Mouse (Mus musculus): ENCODE measurements around the gene Ntpcr. TPM values are rescaled to one million over a fixed set of nuclear protein-coding genes. Genes with fewer than 3 reads are reported as not detected.

Gene Ntpcr
- polyA plus RNA-seq, 1 experiment from 2014 or later: 12.2 TPM

- ATAC-seq (ENCODE audit: low read depth): no peak
- H3K36me3 ChIP-seq (ENCODE audit: control insufficient read depth, insufficient read depth): no peaks in the 10 kb centered on the region
- WGBS (ENCODE audit: insufficient replicate concordance): 89% methylated on average over 4 of the region's 4 CpGs
- no peak overlapping the region for H3K4me3 ChIP-seq (ENCODE audit: low read depth, low read length)
- no peaks in the 10 kb centered on the region for H3K9me3 ChIP-seq (replicated peaks; ENCODE audit: control insufficient read depth, low read length)
- no peak overlapping the region for H3K9ac ChIP-seq (ENCODE audit: low read depth, low read length)
- no peak overlapping the region for H3K4me2 ChIP-seq (ENCODE audit: low read depth, low read length)
- H3K27me3 ChIP-seq (ENCODE audit: control insufficient read depth, insufficient read depth, low read depth, low read length): no peaks in the 10 kb centered on the region
- H3K27ac ChIP-seq (ENCODE audit: low read length): no peak overlapping the region
- H3K4me1 ChIP-seq (ENCODE audit: control insufficient read depth, low read depth, low read length): peaks cover 2% of the 10 kb centered on the region
Measured at GRCm38 (mm10) chr8:125738956-125739355, 9.2 kb downstream of the Ntpcr start.

- WGBS (ENCODE audit: insufficient replicate concordance): 83% methylated on average over 10 of the region's 10 CpGs
- Histone ChIP-seq H3K4me2 (ENCODE audit: low read depth, low read length) (no peak overlapping the region), H3K36me3 (ENCODE audit: control insufficient read depth, insufficient read depth) (no peaks in the 10 kb centered on the region), H3K9me3 (replicated peaks; ENCODE audit: control insufficient read depth, low read length) (no peaks in the 10 kb centered on the region), H3K9ac (ENCODE audit: low read depth, low read length) (no peak overlapping the region), H3K27me3 (ENCODE audit: control insufficient read depth, insufficient read depth, low read depth, low read length) (no peaks in the 10 kb centered on the region), H3K4me1 (ENCODE audit: control insufficient read depth, low read depth, low read length) (no peaks in the 10 kb centered on the region), H3K27ac (ENCODE audit: low read length) (no peak overlapping the region), H3K4me3 (ENCODE audit: low read depth, low read length) (no peak overlapping the region)
- ATAC-seq (ENCODE audit: low read depth): no peak
Measured at GRCm38 (mm10) chr8:125740655-125741054, 10.9 kb downstream of the Ntpcr start.

GRCm38 (mm10) chr8:125741377-125741776 lies 11.6 kb downstream of the Ntpcr start:
- 58% methylated on average over 5 of the region's 5 CpGs for WGBS (ENCODE audit: insufficient replicate concordance)
- ATAC-seq (ENCODE audit: low read depth): no peak
- no peaks in the 10 kb centered on the region for H3K27me3 ChIP-seq (ENCODE audit: control insufficient read depth, insufficient read depth, low read depth, low read length)
- H3K9me3 ChIP-seq (replicated peaks; ENCODE audit: control insufficient read depth, low read length): no peaks in the 10 kb centered on the region
- no peak overlapping the region for H3K4me3 ChIP-seq (ENCODE audit: low read depth, low read length)
- no peaks in the 10 kb centered on the region for H3K4me1 ChIP-seq (ENCODE audit: control insufficient read depth, low read depth, low read length)
- no peak overlapping the region for H3K9ac ChIP-seq (ENCODE audit: low read depth, low read length)
- H3K27ac ChIP-seq (ENCODE audit: low read length): no peak overlapping the region
- no peaks in the 10 kb centered on the region for H3K36me3 ChIP-seq (ENCODE audit: control insufficient read depth, insufficient read depth)
- no peak overlapping the region for H3K4me2 ChIP-seq (ENCODE audit: low read depth, low read length)

- no peak for ATAC-seq (ENCODE audit: low read depth)
- 28% methylated on average over 2 of the region's 2 CpGs for WGBS (ENCODE audit: insufficient replicate concordance)
- Histone ChIP-seq H3K4me1 (ENCODE audit: control insufficient read depth, low read depth, low read length) (no peaks in the 10 kb centered on the region), H3K9ac (ENCODE audit: low read depth, low read length) (no peak overlapping the region), H3K36me3 (ENCODE audit: control insufficient read depth, insufficient read depth) (no peaks in the 10 kb centered on the region), H3K27ac (ENCODE audit: low read length) (no peak overlapping the region), H3K9me3 (replicated peaks; ENCODE audit: control insufficient read depth, low read length) (no peaks in the 10 kb centered on the region), H3K4me2 (ENCODE audit: low read depth, low read length) (no peak overlapping the region), H3K27me3 (ENCODE audit: control insufficient read depth, insufficient read depth, low read depth, low read length) (no peaks in the 10 kb centered on the region), H3K4me3 (ENCODE audit: low read depth, low read length) (no peak overlapping the region)
Measured at GRCm38 (mm10) chr8:125741855-125742254, 12.1 kb downstream of the Ntpcr start.

GRCm38 (mm10) chr8:125742406-125742805 lies 12.6 kb downstream of the Ntpcr start:
- Histone ChIP-seq H3K9ac (ENCODE audit: low read depth, low read length) (no peak overlapping the region), H3K9me3 (replicated peaks; ENCODE audit: control insufficient read depth, low read length) (no peaks in the 10 kb centered on the region), H3K36me3 (ENCODE audit: control insufficient read depth, insufficient read depth) (no peaks in the 10 kb centered on the region), H3K4me3 (ENCODE audit: low read depth, low read length) (no peak overlapping the region), H3K27me3 (ENCODE audit: control insufficient read depth, insufficient read depth, low read depth, low read length) (no peaks in the 10 kb centered on the region), H3K4me1 (ENCODE audit: control insufficient read depth, low read depth, low read length) (no peaks in the 10 kb centered on the region), H3K4me2 (ENCODE audit: low read depth, low read length) (no peak overlapping the region), H3K27ac (ENCODE audit: low read length) (no peak overlapping the region)
- WGBS (ENCODE audit: insufficient replicate concordance): 41% methylated on average over 8 of the region's 8 CpGs
- no peak for ATAC-seq (ENCODE audit: low read depth)

GRCm38 (mm10) chr8:125744914-125745576 lies 15.3 kb downstream of the Ntpcr start:
- 74% methylated on average over 10 of the region's 10 CpGs for WGBS (ENCODE audit: insufficient replicate concordance)
- no peak for ATAC-seq (ENCODE audit: low read depth)
- H3K27me3 ChIP-seq (ENCODE audit: control insufficient read depth, insufficient read depth, low read depth, low read length): no peaks in the 10 kb centered on the region
- no peaks in the 10 kb centered on the region for H3K4me1 ChIP-seq (ENCODE audit: control insufficient read depth, low read depth, low read length)
- H3K4me3 ChIP-seq (ENCODE audit: low read depth, low read length): no peak overlapping the region
- H3K9ac ChIP-seq (ENCODE audit: low read depth, low read length): no peak overlapping the region
- no peak overlapping the region for H3K27ac ChIP-seq (ENCODE audit: low read length)
- H3K9me3 ChIP-seq (replicated peaks; ENCODE audit: control insufficient read depth, low read length): no peaks in the 10 kb centered on the region
- no peaks in the 10 kb centered on the region for H3K36me3 ChIP-seq (ENCODE audit: control insufficient read depth, insufficient read depth)
- H3K4me2 ChIP-seq (ENCODE audit: low read depth, low read length): no peak overlapping the region

- Histone ChIP-seq H3K4me1 (ENCODE audit: control insufficient read depth, low read depth, low read length) (no peaks in the 10 kb centered on the region), H3K4me2 (ENCODE audit: low read depth, low read length) (no peak overlapping the region), H3K27me3 (ENCODE audit: control insufficient read depth, insufficient read depth, low read depth, low read length) (no peaks in the 10 kb centered on the region), H3K9ac (ENCODE audit: low read depth, low read length) (no peak overlapping the region), H3K36me3 (ENCODE audit: control insufficient read depth, insufficient read depth) (no peaks in the 10 kb centered on the region), H3K27ac (ENCODE audit: low read length) (no peak overlapping the region), H3K9me3 (replicated peaks; ENCODE audit: control insufficient read depth, low read length) (no peaks in the 10 kb centered on the region), H3K4me3 (ENCODE audit: low read depth, low read length) (no peak overlapping the region)
- ATAC-seq (ENCODE audit: low read depth): no peak
- 74% methylated on average over 8 of the region's 8 CpGs for WGBS (ENCODE audit: insufficient replicate concordance)
Measured at GRCm38 (mm10) chr8:125747390-125747789, 17.6 kb downstream of the Ntpcr start.

- WGBS (ENCODE audit: insufficient replicate concordance): 55% methylated on average over 8 of the region's 8 CpGs
- no peaks in the 10 kb centered on the region for H3K4me1 ChIP-seq (ENCODE audit: control insufficient read depth, low read depth, low read length)
- no peaks in the 10 kb centered on the region for H3K36me3 ChIP-seq (ENCODE audit: control insufficient read depth, insufficient read depth)
- H3K4me3 ChIP-seq (ENCODE audit: low read depth, low read length): no peak overlapping the region
- H3K27me3 ChIP-seq (ENCODE audit: control insufficient read depth, insufficient read depth, low read depth, low read length): no peaks in the 10 kb centered on the region
- H3K27ac ChIP-seq (ENCODE audit: low read length): no peak overlapping the region
- no peaks in the 10 kb centered on the region for H3K9me3 ChIP-seq (replicated peaks; ENCODE audit: control insufficient read depth, low read length)
- H3K9ac ChIP-seq (ENCODE audit: low read depth, low read length): no peak overlapping the region
- ATAC-seq (ENCODE audit: low read depth): no peak
- no peak overlapping the region for H3K4me2 ChIP-seq (ENCODE audit: low read depth, low read length)
Measured at GRCm38 (mm10) chr8:125750846-125751245, 21.1 kb downstream of the Ntpcr start.

GRCm38 (mm10) chr8:125755896-125756295 lies 26.1 kb downstream of the Ntpcr start:
- H3K4me1 ChIP-seq (ENCODE audit: control insufficient read depth, low read depth, low read length): no peaks in the 10 kb centered on the region

More at GRCm38 (mm10) chr8:125755896-125756295, 26.1 kb downstream of the Ntpcr start:
- H3K27me3 ChIP-seq (ENCODE audit: control insufficient read depth, insufficient read depth, low read depth, low read length): no peaks in the 10 kb centered on the region
- H3K9me3 ChIP-seq (replicated peaks; ENCODE audit: control insufficient read depth, low read length): no peaks in the 10 kb centered on the region
- 64% methylated on average over 8 of the region's 8 CpGs for WGBS (ENCODE audit: insufficient replicate concordance)
- no peak overlapping the region for H3K4me2 ChIP-seq (ENCODE audit: low read depth, low read length)
- H3K4me3 ChIP-seq (ENCODE audit: low read depth, low read length): no peak overlapping the region
- ATAC-seq (ENCODE audit: low read depth): no peak
- no peaks in the 10 kb centered on the region for H3K36me3 ChIP-seq (ENCODE audit: control insufficient read depth, insufficient read depth)
- no peak overlapping the region for H3K27ac ChIP-seq (ENCODE audit: low read length)
- no peak overlapping the region for H3K9ac ChIP-seq (ENCODE audit: low read depth, low read length)
